Mouse (Mus musculus) midbrain, embryonic 10.5 days (tissue): ENCODE data around the gene Plekhn1. TPM values are rescaled to one million over a fixed set of nuclear protein-coding genes. Genes with fewer than 3 reads are reported as not detected.
A peak's percentile ranks its signal among the peaks of the same experiment; 100 is the strongest.

Experiments
- DNase-seq: peaks from one replicate; pipeline ENCODE4 v3.0.0-alpha.2; 2017; ENCODE audit warnings: low spot score
- H3K27ac ChIP-seq: fragments of 300-500 bp; sonication (generic); replicated peaks from 2 replicates; pipeline ENCODE4 v1.5.1; 2016; ENCODE audit warnings: mild to moderate bottlenecking
- H3K27me3 ChIP-seq: fragments of 300-500 bp; sonication (generic); 2 replicates; pipeline ENCODE4 v1.6.1; 2016; ENCODE audit warnings: low read depth, mild to moderate bottlenecking; ENCODE audit not compliant: poor library complexity, severe bottlenecking
- H3K36me3 ChIP-seq: fragments of 300-500 bp; sonication (generic); 2 replicates; pipeline ENCODE4 v1.6.1; 2016; ENCODE audit warnings: mild to moderate bottlenecking, moderate library complexity
- H3K4me1 ChIP-seq: fragments of 300-500 bp; sonication (generic); 2 replicates; pipeline ENCODE4 v1.6.1; 2016
- H3K4me3 ChIP-seq: fragments of 300-500 bp; sonication (generic); 2 replicates; pipeline ENCODE4 v1.5.1; 2016; ENCODE audit warnings: mild to moderate bottlenecking, moderate library complexity
- H3K9me3 ChIP-seq: fragments of 300-500 bp; sonication (generic); replicated peaks from 2 replicates; pipeline ENCODE4 v1.6.1; 2016; ENCODE audit warnings: mild to moderate bottlenecking
- WGBS: fragments of 180-500 bp; shearing (Covaris S2); methylation state at CpG from one replicate; pipeline ENCODE4 v1.1.7; 2016; 5-methylcytosine and 5-hydroxymethylcytosine counted together
- polyA plus RNA-seq: library from polyadenylated mRNA; unstranded; fragments of >200 nt; fragmentation: Nextera tagmentation; extraction: Ambion mirVana; gene quantifications from 2 replicates; pipeline ENCODE4 v1.2.1, GENCODE M21; 2016

The Plekhn1 gene
- polyA plus RNA-seq = 23.2 and 24.4 TPM in 2 replicates

- H3K27me3 ChIP-seq = no peaks in the 10 kb centered on the region
- H3K4me1 ChIP-seq = peaks cover 27% of the 10 kb centered on the region
- H3K9me3 ChIP-seq = no peaks in the 10 kb centered on the region
- peak; percentile 87 for DNase-seq
- H3K4me3 ChIP-seq = peak within 1 kb of the TSS; percentile 94
- WGBS = under 1% methylated on average over 42 of the region's 48 CpGs
- peak within 1 kb of the TSS; percentile 93 for H3K27ac ChIP-seq
- peaks cover 67% of the 10 kb centered on the region for H3K36me3 ChIP-seq
Measured at GRCm38 (mm10) chr4:156234701-156235213, at the start of gene Plekhn1. TSS of gene Plekhn1 (minus strand) at chr4:156234857.

GRCm38 (mm10) chr4:156255078-156255839 lies 20.6 kb upstream of the Plekhn1 start, which contains the start of gene Samd11:
TSS of gene Samd11 (minus strand) at chr4:156255657.
- 1% methylated on average over 26 of the region's 26 CpGs for WGBS
- Histone ChIP-seq H3K4me3 (peak within 1 kb of the TSS; percentile 42), H3K9me3 (no peaks in the 10 kb centered on the region), H3K27ac (0 out of 2 replicates have a peak within 1 kb of the TSS, but pooled peaks have one; percentile 42), H3K36me3 (no peaks in the 10 kb centered on the region), H3K27me3 (peaks cover 46% of the 10 kb centered on the region), H3K4me1 (peaks cover 20% of the 10 kb centered on the region)
- DNase-seq = peak; percentile 38

GRCm38 (mm10) chr4:156254361-156255077 lies 19.9 kb upstream of the Plekhn1 start:
- peak; percentile 45 for DNase-seq
- Histone ChIP-seq H3K4me3 (peak overlapping the region; percentile 42), H3K27me3 (peaks cover 46% of the 10 kb centered on the region), H3K4me1 (peaks cover 23% of the 10 kb centered on the region), H3K27ac (0 out of 2 replicates have a peak overlapping the region, but pooled peaks have one; percentile 42), H3K36me3 (peaks cover 6% of the 10 kb centered on the region), H3K9me3 (no peaks in the 10 kb centered on the region)
- WGBS = under 1% methylated on average over 26 of the region's 30 CpGs

GRCm38 (mm10) chr4:156253043-156253442 lies 18.4 kb upstream of the Plekhn1 start:
- H3K27me3 ChIP-seq = peaks cover 46% of the 10 kb centered on the region
- 0 out of 2 replicates have a peak overlapping the region, but pooled peaks have one; percentile 25 for H3K27ac ChIP-seq
- no peak overlapping the region for H3K4me3 ChIP-seq
- peaks cover 21% of the 10 kb centered on the region for H3K36me3 ChIP-seq
- no peak for DNase-seq
- H3K4me1 ChIP-seq = peaks cover 27% of the 10 kb centered on the region
- no peaks in the 10 kb centered on the region for H3K9me3 ChIP-seq
- WGBS = 39% methylated on average over 7 of the region's 7 CpGs

GRCm38 (mm10) chr4:156252619-156253018 lies 18.0 kb upstream of the Plekhn1 start:
- Histone ChIP-seq H3K4me1 (peaks cover 27% of the 10 kb centered on the region), H3K4me3 (no peak overlapping the region), H3K27ac (no peak overlapping the region), H3K36me3 (peaks cover 25% of the 10 kb centered on the region), H3K27me3 (peaks cover 46% of the 10 kb centered on the region), H3K9me3 (no peaks in the 10 kb centered on the region)
- no peak for DNase-seq
- 42% methylated on average over 3 of the region's 3 CpGs for WGBS

GRCm38 (mm10) chr4:156252140-156252539 lies 17.5 kb upstream of the Plekhn1 start:
- no peak for DNase-seq
- Histone ChIP-seq H3K4me3 (no peak overlapping the region; the same call in 1 of the 2 replicates), H3K27me3 (peaks cover 46% of the 10 kb centered on the region), H3K4me1 (peaks cover 27% of the 10 kb centered on the region), H3K9me3 (no peaks in the 10 kb centered on the region), H3K27ac (0 out of 2 replicates have a peak overlapping the region, but pooled peaks have one; percentile 46), H3K36me3 (peaks cover 30% of the 10 kb centered on the region)
- WGBS = 37% methylated on average over 7 of the region's 7 CpGs

GRCm38 (mm10) chr4:156251081-156251480 lies 16.4 kb upstream of the Plekhn1 start:
- WGBS = 80% methylated on average over 8 of the region's 8 CpGs

GRCm38 (mm10) chr4:156249567-156249966 lies 14.9 kb upstream of the Plekhn1 start:
- Histone ChIP-seq H3K27me3 (peaks cover 33% of the 10 kb centered on the region), H3K27ac (no peak overlapping the region), H3K4me1 (peaks cover 15% of the 10 kb centered on the region), H3K9me3 (no peaks in the 10 kb centered on the region), H3K4me3 (no peak overlapping the region), H3K36me3 (peaks cover 55% of the 10 kb centered on the region)
- WGBS = 76% methylated on average over 11 of the region's 11 CpGs
- no peak for DNase-seq

More at GRCm38 (mm10) chr4:156251081-156251480, 16.4 kb upstream of the Plekhn1 start:
- Histone ChIP-seq H3K27me3 (peaks cover 46% of the 10 kb centered on the region), H3K36me3 (peaks cover 40% of the 10 kb centered on the region), H3K4me3 (no peak overlapping the region), H3K27ac (no peak overlapping the region), H3K9me3 (no peaks in the 10 kb centered on the region), H3K4me1 (peaks cover 27% of the 10 kb centered on the region)
- DNase-seq = no peak

- Histone ChIP-seq H3K27me3 (no peaks in the 10 kb centered on the region), H3K27ac (peak overlapping the region; percentile 93), H3K9me3 (no peaks in the 10 kb centered on the region), H3K4me3 (peak overlapping the region; percentile 94), H3K36me3 (peaks cover 67% of the 10 kb centered on the region), H3K4me1 (peaks cover 27% of the 10 kb centered on the region)
- DNase-seq = peak; percentile 45
- 26% methylated on average over 58 of the region's 60 CpGs for WGBS
Measured at GRCm38 (mm10) chr4:156236651-156237447, 2.2 kb upstream of the Plekhn1 start.

GRCm38 (mm10) chr4:156235808-156236533 lies 1.3 kb upstream of the Plekhn1 start, which contains the start of gene Noc2l:
TSS of gene Noc2l (plus strand) at chr4:156236010.
- DNase-seq = peak; percentile 95
- H3K4me3 ChIP-seq = peak within 1 kb of the TSS; percentile 94
- peaks cover 27% of the 10 kb centered on the region for H3K4me1 ChIP-seq
- WGBS = under 1% methylated on average over 90 of the region's 90 CpGs
- no peaks in the 10 kb centered on the region for H3K27me3 ChIP-seq
- H3K27ac ChIP-seq = peak within 1 kb of the TSS; percentile 93
- H3K9me3 ChIP-seq = no peaks in the 10 kb centered on the region
- H3K36me3 ChIP-seq = peaks cover 67% of the 10 kb centered on the region

- Histone ChIP-seq H3K9me3 (no peaks in the 10 kb centered on the region), H3K27ac (peak overlapping the region; percentile 93), H3K27me3 (no peaks in the 10 kb centered on the region), H3K4me1 (peaks cover 27% of the 10 kb centered on the region), H3K4me3 (peak overlapping the region; percentile 94), H3K36me3 (peaks cover 67% of the 10 kb centered on the region)
- 1% methylated on average over 15 of the region's 15 CpGs for WGBS
- no peak for DNase-seq
Measured at GRCm38 (mm10) chr4:156235360-156235770, 708 bp upstream of the Plekhn1 start.
